Mouse (Mus musculus) MEL (cell line): ENCODE measurements around the gene Lgi1. TPM values are rescaled to one million over a fixed set of nuclear protein-coding genes. Genes with fewer than 3 reads are reported as not detected.
A peak's percentile ranks its signal among the peaks of the same experiment; 100 is the strongest.

ENCODE experiments used
- DNase-seq: peaks from one replicate; pipeline ENCODE4 v3.0.0; 2011; ENCODE audit warnings: low read depth, low spot score
- H3K27ac ChIP-seq: 2 replicates; pipeline ENCODE4 v1.5.1; 2012; ENCODE audit warnings: low read depth, mild to moderate bottlenecking, control low read depth, low read length, moderate library complexity; ENCODE audit not compliant: control insufficient read depth
- H3K27me3 ChIP-seq, 2 experiments: fragments of 150-350 bp in 1 of 2; sonication (generic) in 1 of 2; 2 replicates each; pipeline ENCODE4 v1.6.1; 2012; ENCODE audit warnings: low read length in 2 of 2, mild to moderate bottlenecking in 2 of 2, improper control_type of control experiment in 1 of 2, moderate library complexity in 1 of 2; ENCODE audit not compliant: insufficient read depth in 2 of 2, control insufficient read depth in 1 of 2
- H3K36me3 ChIP-seq, 2 experiments: 2 replicates each; pipeline ENCODE4 v1.6.1; 2012 to 2014; ENCODE audit warnings: low read length in 2 of 2, improper control_type of control experiment in 1 of 2, inconsistent platforms in 1 of 2, mild to moderate bottlenecking in 1 of 2; ENCODE audit not compliant: insufficient read depth in 2 of 2, control insufficient read depth in 1 of 2
- H3K4me1 ChIP-seq, 2 experiments: fragments of 150-350 bp in 1 of 2; sonication (generic) in 1 of 2; 2 replicates each; pipeline ENCODE4 v1.6.1; 2012; ENCODE audit warnings: low read length in 2 of 2, improper control_type of control experiment in 1 of 2, mild to moderate bottlenecking in 1 of 2; ENCODE audit not compliant: insufficient read depth in 2 of 2, control insufficient read depth in 1 of 2
- H3K4me3 ChIP-seq, 2 experiments: fragments of 150-350 bp in 1 of 2; sonication (generic) in 1 of 2; 2 replicates each; pipeline ENCODE4 v1.5.1; 2012; ENCODE audit warnings: low read depth in 2 of 2, low read length in 2 of 2, mild to moderate bottlenecking in 2 of 2, moderate library complexity in 2 of 2, control low read depth in 1 of 2, improper control_type of control experiment in 1 of 2; ENCODE audit not compliant: control insufficient read depth in 1 of 2, insufficient read depth in 1 of 2
- H3K79me2 ChIP-seq: 2 replicates; pipeline ENCODE4 v1.6.1; 2012; ENCODE audit warnings: mild to moderate bottlenecking, low read length, moderate library complexity; ENCODE audit not compliant: control insufficient read depth, poor library complexity, insufficient read depth
- H3K9ac ChIP-seq: 2 replicates; pipeline ENCODE4 v1.6.1; 2012; ENCODE audit warnings: low read depth, mild to moderate bottlenecking, control low read depth, low read length, moderate library complexity; ENCODE audit not compliant: control insufficient read depth, poor library complexity, severe bottlenecking
- H3K9me3 ChIP-seq: fragments of 150-350 bp; sonication (generic); replicated peaks from 2 replicates; pipeline ENCODE4 v1.6.1; 2012; ENCODE audit warnings: mild to moderate bottlenecking, low read length, improper control_type of control experiment, moderate library complexity; ENCODE audit not compliant: insufficient read depth
- CHD1 ChIP-seq: IDR thresholded peaks from 2 replicates; pipeline ENCODE4 v1.6.1; 2012; ENCODE audit warnings: low read depth, mild to moderate bottlenecking, inconsistent platforms, low read length, improper control_type of control experiment
- CTCF ChIP-seq, 3 experiments: IDR thresholded peaks in 2 of 3; conservative IDR thresholded peaks in 1 of 3; 2 replicates each; pipeline ENCODE4 v1.5.1; 2011 to 2012; ENCODE audit warnings: low read length in 3 of 3, low read depth in 2 of 3, mild to moderate bottlenecking in 2 of 3, improper control_type of control experiment in 1 of 3, inconsistent platforms in 1 of 3, mixed read lengths in 1 of 3, moderate library complexity in 1 of 3; ENCODE audit not compliant: control insufficient read depth in 1 of 3, insufficient read depth in 1 of 3, poor library complexity in 1 of 3, severe bottlenecking in 1 of 3
- E2F4 ChIP-seq: IDR thresholded peaks from 2 replicates; pipeline ENCODE4 v1.6.1; 2011; ENCODE audit warnings: low read depth, low read length, improper control_type of control experiment, borderline replicate concordance
- EP300 ChIP-seq, 2 experiments: IDR thresholded peaks; 2 replicates each; pipeline ENCODE4 v1.6.1; 2011; ENCODE audit warnings: improper control_type of control experiment in 2 of 2, low read length in 2 of 2, low read depth in 1 of 2, mild to moderate bottlenecking in 1 of 2
- GABPA ChIP-seq: IDR thresholded peaks from 2 replicates; pipeline ENCODE4 v1.6.1; 2012; ENCODE audit warnings: low read depth, mild to moderate bottlenecking, inconsistent platforms, low read length, improper control_type of control experiment, moderate library complexity
- MEF2A ChIP-seq: IDR thresholded peaks from 2 replicates; pipeline ENCODE4 v1.6.1; 2014; ENCODE audit warnings: low read depth, mild to moderate bottlenecking, inconsistent platforms, low read length, improper control_type of control experiment; ENCODE audit not compliant: poor library complexity, insufficient replicate concordance, severe bottlenecking; ENCODE audit errors: extremely low read depth
- MXI1 ChIP-seq: IDR thresholded peaks from 2 replicates; pipeline ENCODE4 v1.6.1; 2011; ENCODE audit warnings: mild to moderate bottlenecking, low read depth, low read length, improper control_type of control experiment
- NELFE ChIP-seq: IDR thresholded peaks from 2 replicates; pipeline ENCODE4 v1.6.1; 2011; ENCODE audit warnings: low read depth, low read length, improper control_type of control experiment
- NRF1 ChIP-seq: IDR thresholded peaks from 2 replicates; pipeline ENCODE4 v1.6.1; 2014; ENCODE audit warnings: low read depth, mild to moderate bottlenecking, inconsistent platforms, low read length, improper control_type of control experiment, moderate library complexity; ENCODE audit not compliant: poor library complexity, insufficient read depth, severe bottlenecking
- POLR2AphosphoS5 ChIP-seq: IDR thresholded peaks from 2 replicates; pipeline ENCODE4 v1.6.1; 2012; ENCODE audit warnings: low read depth, borderline replicate concordance, mild to moderate bottlenecking, inconsistent platforms, low read length, moderate library complexity, mixed read lengths
- RCOR1 ChIP-seq: IDR thresholded peaks from 2 replicates; pipeline ENCODE4 v1.6.1; 2012; ENCODE audit warnings: low read depth, mild to moderate bottlenecking, inconsistent platforms, low read length, improper control_type of control experiment
- SMC3 ChIP-seq: IDR thresholded peaks from 2 replicates; pipeline ENCODE4 v1.6.1; 2011; ENCODE audit warnings: low read depth, low read length, improper control_type of control experiment
- TAL1 ChIP-seq: IDR thresholded peaks from 2 replicates; pipeline ENCODE4 v1.6.1; 2012; ENCODE audit warnings: mild to moderate bottlenecking, inconsistent platforms, low read length, moderate library complexity, mixed read lengths
- TCF12 ChIP-seq: IDR thresholded peaks from 2 replicates; pipeline ENCODE4 v1.6.1; 2014; ENCODE audit warnings: low read depth, mild to moderate bottlenecking, inconsistent platforms, low read length, improper control_type of control experiment, moderate library complexity
- USF2 ChIP-seq, 2 experiments: IDR thresholded peaks; 2 replicates each; pipeline ENCODE4 v1.6.1; 2011 to 2012; ENCODE audit warnings: improper control_type of control experiment in 2 of 2, low read length in 2 of 2, borderline replicate concordance in 1 of 2, inconsistent platforms in 1 of 2, low read depth in 1 of 2, mild to moderate bottlenecking in 1 of 2; ENCODE audit not compliant: insufficient read depth in 1 of 2
- ZMIZ1 ChIP-seq: IDR thresholded peaks from 2 replicates; pipeline ENCODE4 v1.6.1; 2012; ENCODE audit warnings: low read depth, mild to moderate bottlenecking, inconsistent platforms, low read length, improper control_type of control experiment, moderate library complexity
- ZNF384 ChIP-seq: IDR thresholded peaks from 2 replicates; pipeline ENCODE4 v1.6.1; 2012; ENCODE audit warnings: low read depth, mild to moderate bottlenecking, inconsistent platforms, low read length, improper control_type of control experiment
- polyA plus RNA-seq, 2 experiments: library from polyadenylated mRNA; stranded (reverse) in 1 of 2; unstranded in 1 of 2; fragments of >175 nt in 1 of 2; fragments of >200 nt in 1 of 2; gene quantifications; 2 replicates each; pipeline versions ENCODE4 v1.2.1 to v1.2.4; 2012; ENCODE audit warnings: low replicate concordance in 2 of 2, low read depth in 1 of 2; ENCODE audit not compliant: insufficient read length in 2 of 2, insufficient read depth in 1 of 2, missing spikeins in 1 of 2
- total RNA-seq: library from RNA; depleted of rRNA; stranded (reverse); fragments of 300-350 nt; gene quantifications from 2 replicates; pipeline ENCODE4 v1.2.3, GENCODE M21; 2012

The Lgi1 gene
- total and polyA plus RNA-seq, 3 experiments: 0.01 TPM; not detected in 2

DNA sequence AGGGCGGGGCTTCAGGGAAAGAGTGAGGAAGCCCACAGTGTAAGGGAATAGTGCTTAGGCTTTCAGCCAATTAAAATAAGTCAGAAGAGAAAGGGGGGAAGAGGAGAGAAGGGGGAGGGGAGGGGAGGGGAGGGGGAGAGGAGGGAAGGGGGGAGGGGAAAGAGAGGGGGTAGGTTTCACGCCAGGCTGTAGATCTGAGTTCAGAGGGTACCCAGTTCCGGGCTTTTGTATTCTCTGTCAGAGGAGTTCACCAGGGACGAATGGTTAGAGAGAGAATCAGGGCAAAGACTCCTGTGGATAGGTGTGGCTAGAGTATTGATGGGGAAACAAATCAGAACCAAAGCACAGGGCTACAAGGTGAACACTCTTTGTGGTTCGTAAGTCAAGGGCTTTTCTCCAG is 27.8 kb upstream of the Lgi1 start:
- Histone ChIP-seq H3K27ac (no peak overlapping the region), H3K4me3 (no peak overlapping the region), H3K9ac (no peak overlapping the region), H3K36me3 (no peaks in the 10 kb centered on the region), H3K9me3 (no peaks in the 10 kb centered on the region), H3K27me3 (no peaks in the 10 kb centered on the region; a peak in 1 of 4 replicates), H3K4me1 (no peaks in the 10 kb centered on the region; a peak in 1 of 4 replicates), H3K79me2 (no peaks in the 10 kb centered on the region)
- no peak for DNase-seq
- TF ChIP-seq NELFE (no peak), POLR2AphosphoS5 (no peak)

GRCm38 (mm10) chr19:38237834-38238212 is 26.5 kb upstream of the Lgi1 start:
- Histone ChIP-seq H3K27me3 (no peaks in the 10 kb centered on the region; a peak in 1 of 4 replicates), H3K4me1 (no peaks in the 10 kb centered on the region; a peak in 1 of 4 replicates), H3K9me3 (no peaks in the 10 kb centered on the region), H3K27ac (no peak overlapping the region), H3K79me2 (no peaks in the 10 kb centered on the region), H3K36me3 (no peaks in the 10 kb centered on the region), H3K9ac (no peak overlapping the region)
- no peak for TF ChIP-seq TAL1
- TF ChIP-seq CHD1: no peak
- TF ChIP-seq NRF1: no peak
- no peak for TF ChIP-seq SMC3
- TF ChIP-seq GABPA: no peak
- TF ChIP-seq RCOR1: no peak
- TF ChIP-seq NELFE: no peak
- TF ChIP-seq MXI1: no peak
- no peak for TF ChIP-seq USF2 (IDR thresholded peaks at IDR 0.05; ENCODE audit: borderline replicate concordance in 1 of 2, insufficient read depth in 1 of 2, low read depth in 1 of 2, low read length in 2 of 2)
- no peak for TF ChIP-seq MEF2A
- no peak for TF ChIP-seq E2F4
- TF ChIP-seq ZMIZ1: no peak
- TF ChIP-seq, all 39 proteins: peak for 0
- peak; percentile 60 for DNase-seq
- no peak overlapping the region for H3K4me3 ChIP-seq

- H3K4me3 ChIP-seq: no peak overlapping the region
- H3K9ac ChIP-seq: no peak overlapping the region
- H3K27me3 ChIP-seq: no peaks in the 10 kb centered on the region; a peak in 2 of 4 replicates
- H3K36me3 ChIP-seq: no peaks in the 10 kb centered on the region
- no peak overlapping the region for H3K27ac ChIP-seq
- TF ChIP-seq ZNF384 (no peak), EP300 (IDR thresholded peaks at IDR 0.05; ENCODE audit: low read depth in 1 of 2, low read length in 2 of 2) (no peak), TCF12 (no peak), CTCF (IDR thresholded peaks at IDR 0.05 in 2 of 3, conservative IDR thresholded peaks at IDR 0.05 in 1 of 3; ENCODE audit: control insufficient read depth in 1 of 3, insufficient read depth in 1 of 3, low read depth in 2 of 3, low read length in 3 of 3, poor library complexity in 1 of 3, severe bottlenecking in 1 of 3) (no peak), CHD1 (no peak), RCOR1 (no peak)
- H3K4me1 ChIP-seq: no peaks in the 10 kb centered on the region; a peak in 1 of 4 replicates
- H3K9me3 ChIP-seq: no peaks in the 10 kb centered on the region
- DNase-seq: no peak
- H3K79me2 ChIP-seq: no peaks in the 10 kb centered on the region
Observed at GRCm38 (mm10) chr19:38238213-38238951, 26.0 kb upstream of the Lgi1 start.
